Mouse (Mus musculus): ENCODE data around the gene Hsd3b5. TPM values are rescaled to one million over a fixed set of nuclear protein-coding genes. Genes with fewer than 3 reads are reported as not detected.
"Not testable (repeated sequence)": the region's sequence is repeated elsewhere in the genome, so short reads cannot be mapped to it uniquely, and the experiment has no call there.

Gene Hsd3b5
- polyA plus RNA-seq (2014; fragmentation: Nextera tagmentation; extraction: Ambion mirVana): not detected in 2 replicates

DNA sequence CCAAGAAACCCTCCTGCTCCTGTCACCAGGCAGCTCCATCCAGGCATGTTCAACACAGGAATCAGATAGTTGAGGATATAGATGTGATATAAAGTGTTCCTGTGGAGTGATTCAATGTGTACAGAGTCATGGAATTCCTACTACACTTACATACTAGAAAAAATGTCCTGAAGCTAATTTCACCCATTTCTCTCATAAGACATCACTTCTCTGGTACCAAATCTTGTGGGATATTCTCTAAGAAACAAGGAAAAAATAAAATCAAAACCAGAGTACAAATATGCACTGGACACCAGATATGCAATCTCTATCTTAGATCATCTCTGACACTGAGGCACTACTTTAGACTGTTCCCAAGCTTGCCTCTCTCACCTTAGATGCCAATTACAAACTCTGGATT, at the start of gene Hsd3b5:
Hsd3b5 (minus strand) TSS at position 101 of the 400 bp plus-strand sequence.
- no peak within 1 kb of the TSS for H3K9ac ChIP-seq (replicated peaks; ENCODE audit: low read depth, low read length)
- no peak within 1 kb of the TSS for H3K27ac ChIP-seq (ENCODE audit: low read length)
- no peaks in the 10 kb centered on the region for H3K27me3 ChIP-seq (ENCODE audit: control insufficient read depth, insufficient read depth, low read length)
- no peak within 1 kb of the TSS for H3K4me2 ChIP-seq (replicated peaks; ENCODE audit: low read depth, low read length)
- no peak within 1 kb of the TSS for H3K4me3 ChIP-seq (ENCODE audit: low read depth, low read length)
- no peaks in the 10 kb centered on the region for H3K9me3 ChIP-seq (ENCODE audit: control insufficient read depth, low read depth, low read length)
- no peaks in the 10 kb centered on the region for H3K4me1 ChIP-seq (ENCODE audit: control insufficient read depth, insufficient read depth, low read length)
- H3K36me3 ChIP-seq (ENCODE audit: control insufficient read depth, insufficient read depth, low read length): no peaks in the 10 kb centered on the region
- ATAC-seq (ENCODE audit: insufficient number of reproducible peaks, insufficient read depth, low FRiP score, low read depth): no peak

DNA sequence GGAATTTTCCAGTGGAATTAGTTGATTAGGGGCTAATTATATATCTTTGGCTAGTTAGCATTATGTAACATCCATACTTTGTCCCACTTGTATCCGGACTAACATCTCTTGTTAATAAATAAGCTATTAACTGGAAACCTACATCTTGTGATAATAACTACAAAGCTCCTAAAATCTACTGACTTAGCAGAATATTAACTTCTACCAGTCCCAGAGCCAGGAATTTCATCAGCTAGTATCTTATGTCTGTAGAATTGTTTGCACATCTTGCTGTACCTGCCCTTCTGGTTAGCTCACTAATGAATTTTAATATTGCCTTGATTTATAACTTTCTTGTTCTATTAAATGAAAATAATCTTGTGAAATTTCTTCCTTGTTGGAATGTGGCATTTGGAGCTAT, 5.1 kb upstream of the Hsd3b5 start:
- Histone ChIP-seq H3K9me3 (ENCODE audit: control insufficient read depth, low read depth, low read length) (no peaks in the 10 kb centered on the region), H3K27me3 (ENCODE audit: control insufficient read depth, insufficient read depth, low read length) (no peaks in the 10 kb centered on the region), H3K27ac (ENCODE audit: low read length) (no peak overlapping the region), H3K4me3 (ENCODE audit: low read depth, low read length) (no peak overlapping the region), H3K4me1 (ENCODE audit: control insufficient read depth, insufficient read depth, low read length) (no peaks in the 10 kb centered on the region), H3K9ac (replicated peaks; ENCODE audit: low read depth, low read length) (no peak overlapping the region), H3K4me2 (replicated peaks; ENCODE audit: low read depth, low read length) (no peak overlapping the region), H3K36me3 (ENCODE audit: control insufficient read depth, insufficient read depth, low read length) (no peaks in the 10 kb centered on the region)
- WGBS: 76% methylated on average over 1 of the region's 1 CpGs
- no peak for ATAC-seq (ENCODE audit: insufficient number of reproducible peaks, insufficient read depth, low FRiP score, low read depth)

DNA sequence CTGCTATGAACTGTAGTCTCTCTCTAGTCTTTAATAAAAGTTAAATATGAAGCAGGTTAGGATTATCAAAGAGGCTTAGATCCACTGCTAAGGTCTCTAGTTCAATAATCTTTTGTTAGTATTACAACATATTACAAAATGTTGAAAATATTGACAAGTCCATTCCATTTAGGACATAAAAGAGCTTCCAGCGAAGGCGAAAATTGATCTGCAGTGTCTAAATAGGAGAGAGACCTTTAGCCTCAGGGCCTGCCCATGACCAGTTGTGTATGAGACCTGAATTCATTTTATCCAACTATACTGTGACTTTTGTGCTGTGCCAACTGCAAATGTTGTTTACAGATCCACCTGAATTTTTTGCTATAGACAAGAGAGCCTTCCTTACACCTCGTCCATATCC, 419 bp downstream of the Hsd3b5 start:
- no peak overlapping the region for H3K27ac ChIP-seq (ENCODE audit: low read length)
- no peak overlapping the region for H3K9ac ChIP-seq (replicated peaks; ENCODE audit: low read depth, low read length)
- H3K4me2 ChIP-seq (replicated peaks; ENCODE audit: low read depth, low read length): no peak overlapping the region
- no peak for ATAC-seq (ENCODE audit: insufficient number of reproducible peaks, insufficient read depth, low FRiP score, low read depth)
- no peaks in the 10 kb centered on the region for H3K4me1 ChIP-seq (ENCODE audit: control insufficient read depth, insufficient read depth, low read length)
- no peaks in the 10 kb centered on the region for H3K36me3 ChIP-seq (ENCODE audit: control insufficient read depth, insufficient read depth, low read length)
- H3K4me3 ChIP-seq (ENCODE audit: low read depth, low read length): no peak overlapping the region
- no peaks in the 10 kb centered on the region for H3K9me3 ChIP-seq (ENCODE audit: control insufficient read depth, low read depth, low read length)
- H3K27me3 ChIP-seq (ENCODE audit: control insufficient read depth, insufficient read depth, low read length): no peaks in the 10 kb centered on the region
- 78% methylated on average over 3 of the region's 3 CpGs for WGBS

DNA sequence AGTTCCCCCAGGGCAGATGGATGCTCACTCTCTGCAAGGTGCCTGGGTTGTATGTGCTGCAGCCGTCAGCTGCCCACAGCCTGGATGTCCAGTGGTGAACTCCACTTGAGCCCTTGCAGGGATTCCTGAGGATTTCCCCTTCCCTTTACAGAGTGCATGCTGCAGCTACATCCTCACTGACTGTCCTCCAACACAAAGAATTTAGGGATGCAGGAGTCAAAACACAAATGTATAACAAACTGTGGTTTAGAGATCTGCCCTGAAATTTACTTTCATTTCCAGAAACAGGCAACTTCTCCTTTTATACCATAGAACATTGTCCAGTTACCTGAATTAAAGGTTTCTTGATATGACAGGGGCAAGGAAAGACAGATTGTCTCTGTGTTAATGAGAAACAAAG, 13.3 kb downstream of the Hsd3b5 start:
- not testable (repeated sequence) for H3K27ac ChIP-seq (ENCODE audit: low read length); H3K27me3 ChIP-seq (ENCODE audit: control insufficient read depth, insufficient read depth, low read length); H3K9ac ChIP-seq (replicated peaks; ENCODE audit: low read depth, low read length); H3K9me3 ChIP-seq (ENCODE audit: control insufficient read depth, low read depth, low read length); ATAC-seq (ENCODE audit: insufficient number of reproducible peaks, insufficient read depth, low FRiP score, low read depth); H3K4me3 ChIP-seq (ENCODE audit: low read depth, low read length); H3K4me2 ChIP-seq (replicated peaks; ENCODE audit: low read depth, low read length); H3K4me1 ChIP-seq (ENCODE audit: control insufficient read depth, insufficient read depth, low read length); H3K36me3 ChIP-seq (ENCODE audit: control insufficient read depth, insufficient read depth, low read length)
- WGBS: 67% methylated on average over 1 of the region's 1 CpGs

DNA sequence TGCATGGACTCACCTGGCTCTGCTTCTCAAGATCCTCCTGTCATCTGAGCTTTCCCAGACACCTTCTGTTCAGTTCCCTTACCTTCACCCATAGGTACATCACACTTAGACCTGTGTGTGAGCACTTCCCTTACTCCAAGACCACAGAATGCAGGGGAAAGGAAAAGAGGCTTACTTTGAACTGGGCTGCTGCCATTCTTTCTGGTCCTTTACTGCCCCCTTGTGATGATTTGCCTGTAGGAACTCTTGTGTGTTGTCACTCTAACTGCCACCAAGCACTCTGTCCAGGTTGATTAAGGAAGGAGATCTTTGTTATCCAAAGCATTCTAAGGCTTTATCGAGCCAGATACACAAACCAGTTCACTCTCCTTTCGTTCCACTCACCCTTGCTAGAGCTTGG, 13.8 kb downstream of the Hsd3b5 start:
- not testable (repeated sequence) for H3K27me3 ChIP-seq (ENCODE audit: control insufficient read depth, insufficient read depth, low read length); H3K4me1 ChIP-seq (ENCODE audit: control insufficient read depth, insufficient read depth, low read length); H3K9me3 ChIP-seq (ENCODE audit: control insufficient read depth, low read depth, low read length); H3K4me2 ChIP-seq (replicated peaks; ENCODE audit: low read depth, low read length); H3K27ac ChIP-seq (ENCODE audit: low read length); ATAC-seq (ENCODE audit: insufficient number of reproducible peaks, insufficient read depth, low FRiP score, low read depth); H3K9ac ChIP-seq (replicated peaks; ENCODE audit: low read depth, low read length); H3K36me3 ChIP-seq (ENCODE audit: control insufficient read depth, insufficient read depth, low read length); H3K4me3 ChIP-seq (ENCODE audit: low read depth, low read length)
- 13% methylated on average over 2 of the region's 2 CpGs for WGBS

DNA sequence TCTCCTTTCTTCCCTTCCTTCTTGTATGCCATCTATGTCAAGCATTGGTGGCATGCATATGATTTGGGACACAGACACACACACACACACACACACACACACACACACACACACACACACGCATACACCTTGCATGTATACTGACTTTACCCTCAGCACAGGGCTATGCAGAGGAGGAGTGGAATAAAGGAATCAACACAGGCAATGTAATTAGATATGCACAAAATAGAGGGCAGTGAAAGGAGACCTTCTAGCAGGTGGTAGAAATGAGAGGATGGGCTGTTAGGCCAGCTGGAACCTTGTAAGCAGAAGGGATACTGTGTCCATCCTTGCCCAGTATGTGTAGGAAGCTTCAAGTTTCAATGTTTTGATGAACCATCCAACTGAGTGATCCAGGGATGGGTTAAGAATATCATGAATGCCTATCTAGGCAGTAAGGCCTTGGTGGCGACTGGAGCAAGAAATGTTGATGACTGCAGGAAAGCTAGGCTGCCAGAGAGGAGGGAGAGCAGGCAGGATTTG, 15.6 kb downstream of the Hsd3b5 start:
- not testable (repeated sequence) for H3K36me3 ChIP-seq (ENCODE audit: control insufficient read depth, insufficient read depth, low read length); H3K27me3 ChIP-seq (ENCODE audit: control insufficient read depth, insufficient read depth, low read length); H3K9ac ChIP-seq (replicated peaks; ENCODE audit: low read depth, low read length); H3K9me3 ChIP-seq (ENCODE audit: control insufficient read depth, low read depth, low read length); H3K27ac ChIP-seq (ENCODE audit: low read length); H3K4me1 ChIP-seq (ENCODE audit: control insufficient read depth, insufficient read depth, low read length); H3K4me3 ChIP-seq (ENCODE audit: low read depth, low read length); H3K4me2 ChIP-seq (replicated peaks; ENCODE audit: low read depth, low read length); ATAC-seq (ENCODE audit: insufficient number of reproducible peaks, insufficient read depth, low FRiP score, low read depth)
- WGBS: 62% methylated on average over 2 of the region's 2 CpGs

DNA sequence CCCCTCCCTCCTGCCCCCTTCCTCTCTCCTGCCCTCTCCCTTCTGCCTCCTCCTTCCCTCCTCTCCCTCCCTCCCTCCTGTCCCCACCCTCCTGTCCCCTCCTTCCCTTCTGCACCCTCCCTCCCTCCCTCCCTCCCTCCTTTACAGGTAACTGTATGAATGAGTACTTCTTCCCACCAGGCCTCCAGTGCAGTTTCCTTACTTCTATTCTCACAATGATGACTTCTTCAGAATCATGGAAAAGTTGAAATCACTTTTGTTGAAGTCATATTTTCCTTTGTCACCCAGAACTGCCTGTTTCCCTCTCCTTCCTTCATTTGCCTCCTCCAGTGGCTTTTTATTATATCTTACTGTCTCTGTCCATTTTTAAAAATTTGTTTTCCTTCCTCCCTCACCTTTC, 16.1 kb downstream of the Hsd3b5 start:
- Histone ChIP-seq H3K4me3 (ENCODE audit: low read depth, low read length) (no peak overlapping the region), H3K9me3 (ENCODE audit: control insufficient read depth, low read depth, low read length) (no peaks in the 10 kb centered on the region), H3K27me3 (ENCODE audit: control insufficient read depth, insufficient read depth, low read length) (no peaks in the 10 kb centered on the region), H3K4me1 (ENCODE audit: control insufficient read depth, insufficient read depth, low read length) (no peaks in the 10 kb centered on the region), H3K36me3 (ENCODE audit: control insufficient read depth, insufficient read depth, low read length) (no peaks in the 10 kb centered on the region), H3K4me2 (replicated peaks; ENCODE audit: low read depth, low read length) (no peak overlapping the region), H3K9ac (replicated peaks; ENCODE audit: low read depth, low read length) (no peak overlapping the region), H3K27ac (ENCODE audit: low read length) (no peak overlapping the region)
- ATAC-seq (ENCODE audit: insufficient number of reproducible peaks, insufficient read depth, low FRiP score, low read depth): no peak

DNA sequence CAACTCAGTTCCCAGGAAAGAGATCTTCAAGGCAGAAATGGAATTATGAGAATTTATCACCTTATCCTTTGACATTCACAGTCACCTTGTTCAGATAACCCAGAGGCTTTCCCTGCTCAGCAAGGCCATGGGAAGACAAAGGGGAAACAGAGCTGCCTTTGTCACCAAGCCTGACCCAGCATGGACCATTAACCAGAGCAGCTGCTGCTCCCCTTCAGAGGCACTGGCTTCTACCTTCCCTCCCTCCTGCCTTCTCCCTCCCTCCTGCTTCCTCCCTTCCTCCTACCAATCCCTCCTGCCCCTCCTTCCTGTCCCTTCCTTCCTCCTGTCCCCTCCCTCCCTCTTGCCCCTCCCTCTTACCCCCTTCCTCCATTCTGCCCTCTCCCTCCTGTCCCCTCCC, 16.5 kb downstream of the Hsd3b5 start:
- H3K4me3 ChIP-seq (ENCODE audit: low read depth, low read length); H3K9ac ChIP-seq (replicated peaks; ENCODE audit: low read depth, low read length); H3K27ac ChIP-seq (ENCODE audit: low read length); H3K4me1 ChIP-seq (ENCODE audit: control insufficient read depth, insufficient read depth, low read length); H3K4me2 ChIP-seq (replicated peaks; ENCODE audit: low read depth, low read length); ATAC-seq (ENCODE audit: insufficient number of reproducible peaks, insufficient read depth, low FRiP score, low read depth); H3K27me3 ChIP-seq (ENCODE audit: control insufficient read depth, insufficient read depth, low read length); H3K36me3 ChIP-seq (ENCODE audit: control insufficient read depth, insufficient read depth, low read length); H3K9me3 ChIP-seq (ENCODE audit: control insufficient read depth, low read depth, low read length): not testable (repeated sequence)

DNA sequence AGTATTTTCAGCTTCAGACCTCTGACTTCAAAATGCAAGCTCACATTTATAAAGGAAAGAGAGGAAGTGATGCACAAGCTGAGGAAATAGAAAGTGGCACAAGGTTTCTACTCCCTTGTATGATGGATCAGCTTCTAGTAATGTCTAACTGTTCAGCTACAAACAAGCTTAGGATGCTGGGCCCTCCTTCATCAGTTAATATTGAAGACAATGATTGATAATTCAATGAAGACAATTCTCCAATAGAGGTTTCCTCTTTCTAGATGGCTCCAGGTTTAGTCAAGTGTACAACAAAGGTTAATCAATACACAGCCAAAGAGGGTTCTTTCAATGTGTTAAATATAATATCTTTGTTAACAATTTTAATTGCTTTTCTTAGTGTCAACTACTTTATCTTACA, 41.3 kb downstream of the Hsd3b5 start, which contains the start of gene Gm10681:
Gm10681 (minus strand) TSS at position 101 of the 400 bp plus-strand sequence.
- no peaks in the 10 kb centered on the region for H3K9me3 ChIP-seq (ENCODE audit: control insufficient read depth, low read depth, low read length)
- no peak within 1 kb of the TSS for H3K4me3 ChIP-seq (ENCODE audit: low read depth, low read length)
- ATAC-seq (ENCODE audit: insufficient number of reproducible peaks, insufficient read depth, low FRiP score, low read depth): no peak
- H3K4me2 ChIP-seq (replicated peaks; ENCODE audit: low read depth, low read length): no peak within 1 kb of the TSS
- H3K27me3 ChIP-seq (ENCODE audit: control insufficient read depth, insufficient read depth, low read length): no peaks in the 10 kb centered on the region
- no peak within 1 kb of the TSS for H3K9ac ChIP-seq (replicated peaks; ENCODE audit: low read depth, low read length)
- no peaks in the 10 kb centered on the region for H3K4me1 ChIP-seq (ENCODE audit: control insufficient read depth, insufficient read depth, low read length)
- H3K27ac ChIP-seq (ENCODE audit: low read length): no peak within 1 kb of the TSS
- H3K36me3 ChIP-seq (ENCODE audit: control insufficient read depth, insufficient read depth, low read length): no peaks in the 10 kb centered on the region
